Mouse (Mus musculus) cortical plate, adult 2 months (tissue): ENCODE measurements around the gene Col23a1.

Source experiments
- CTCF ChIP-seq: fragments of 200-500 bp; IDR thresholded peaks from 2 replicates; pipeline ENCODE4 v1.5.1; 2011; ENCODE audit warnings: mild to moderate bottlenecking, control low read depth, low read length; ENCODE audit not compliant: insufficient read depth; ENCODE audit errors: extremely low read depth
- POLR2A ChIP-seq: fragments of 200-500 bp; IDR thresholded peaks from 2 replicates; pipeline ENCODE4 v1.6.1; 2011; ENCODE audit warnings: mild to moderate bottlenecking, low read length, control low read depth; ENCODE audit not compliant: insufficient read depth; ENCODE audit errors: extremely low read depth

- TF ChIP-seq POLR2A (no peak), CTCF (no peak)
Measured at GRCm38 (mm10) chr11:51371321-51371720, 81.6 kb downstream of the Col23a1 start.
